Mouse (Mus musculus) cortical plate, adult 2 months (tissue): ENCODE data around the gene Atf6b.

Experiments used
- CTCF ChIP-seq: fragments of 200-500 bp; IDR thresholded peaks from 2 replicates; pipeline ENCODE4 v1.5.1; 2011; ENCODE audit warnings: mild to moderate bottlenecking, control low read depth, low read length; ENCODE audit not compliant: insufficient read depth; ENCODE audit errors: extremely low read depth
- POLR2A ChIP-seq: fragments of 200-500 bp; IDR thresholded peaks from 2 replicates; pipeline ENCODE4 v1.6.1; 2011; ENCODE audit warnings: mild to moderate bottlenecking, low read length, control low read depth; ENCODE audit not compliant: insufficient read depth; ENCODE audit errors: extremely low read depth

DNA sequence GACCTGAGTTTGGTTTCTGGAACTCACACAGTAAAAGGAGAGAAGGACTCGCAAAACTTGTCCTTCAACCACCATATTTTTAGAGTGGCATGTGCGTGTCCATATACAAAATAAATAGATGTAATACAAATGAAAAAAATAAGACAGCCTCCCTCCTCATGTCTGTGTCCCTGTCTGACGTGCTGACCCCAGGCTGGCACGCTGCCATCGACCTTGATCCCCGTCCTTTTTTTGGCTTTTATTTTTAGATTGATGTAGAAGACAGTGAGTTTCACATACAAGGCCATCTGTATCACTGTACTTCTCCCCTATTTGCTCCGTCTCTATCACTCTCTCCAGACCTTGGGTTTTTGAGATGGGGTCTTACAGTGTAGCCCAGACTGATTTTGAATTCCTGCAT is 17.5 kb downstream of the Atf6b start:
- TF ChIP-seq POLR2A (no peak), CTCF (no peak)
